Mouse (Mus musculus): ENCODE measurements around the gene Coasy.
A peak's percentile ranks its signal among the peaks of the same experiment; 100 is the strongest.

The Coasy gene

DNA sequence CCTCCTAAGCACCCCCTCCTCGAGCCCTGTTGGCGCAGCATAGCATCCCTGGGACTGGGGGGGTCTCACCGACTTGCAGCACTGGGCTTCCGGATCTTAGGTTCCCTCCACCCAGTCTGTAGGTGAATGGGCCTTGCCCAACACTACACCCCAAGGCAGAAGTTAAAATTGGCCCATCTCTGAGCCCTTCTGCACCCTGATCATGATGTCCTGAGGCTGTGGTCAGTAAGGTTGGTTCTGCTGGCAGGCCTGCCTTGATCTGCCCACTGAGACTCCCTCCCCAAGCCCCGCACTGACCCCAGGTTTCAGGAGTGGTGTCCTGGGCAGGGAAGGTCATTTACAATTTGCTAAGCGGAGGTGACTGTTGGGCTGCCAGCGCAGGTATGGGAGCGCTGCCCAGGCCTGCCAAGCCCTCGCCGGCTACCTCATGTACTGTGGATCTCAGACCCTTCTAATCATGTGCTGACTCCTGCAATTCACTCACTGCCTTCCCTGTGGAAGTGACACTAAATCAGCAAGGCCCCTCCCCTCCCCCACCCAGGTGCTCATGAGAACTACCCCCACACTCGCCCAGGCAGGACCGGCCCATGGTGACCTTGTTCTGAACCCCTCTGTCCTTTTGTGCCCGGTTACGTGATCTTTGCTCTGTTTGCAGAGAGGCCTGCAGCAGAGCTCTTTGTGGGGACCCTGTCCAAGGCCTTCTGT, 19.2 kb upstream of the Coasy start:
- no peak for DNase-seq (ENCODE audit: low spot score in 2 of 2)

DNA sequence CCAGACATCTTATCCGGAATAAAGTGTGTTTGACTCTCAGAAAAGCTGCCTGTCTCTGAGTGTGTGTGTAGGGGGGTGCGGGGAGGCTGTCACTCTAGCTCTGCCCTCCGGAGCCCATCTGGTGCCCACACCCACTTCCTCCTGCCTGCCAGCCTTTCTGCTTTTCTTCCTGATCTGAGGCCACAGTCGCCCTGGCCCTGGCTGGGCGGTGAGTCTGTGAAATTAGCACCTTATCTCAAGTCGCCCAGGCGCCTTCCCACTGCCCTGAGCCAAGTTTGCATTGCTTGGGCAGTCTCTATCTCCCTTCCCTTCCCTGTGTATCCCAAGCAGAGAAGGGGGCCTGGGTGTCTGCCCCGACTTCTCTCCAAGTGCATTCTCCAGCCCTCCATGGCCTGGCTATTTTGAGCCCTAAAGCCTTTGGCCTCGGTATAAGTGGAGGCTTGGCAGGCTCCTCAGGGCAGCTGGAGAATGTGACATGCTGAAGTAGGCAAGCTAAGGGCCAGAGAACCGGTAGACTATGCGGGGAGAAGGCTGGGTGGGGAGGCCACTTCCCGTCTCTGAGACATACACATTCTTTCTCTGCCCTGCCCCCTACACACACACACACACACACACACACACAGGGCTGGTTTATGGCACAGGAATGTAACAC, 18.6 kb upstream of the Coasy start:
- peak in 1 of 2 experiments; percentile 42 for DNase-seq (ENCODE audit: low spot score in 2 of 2)

DNA sequence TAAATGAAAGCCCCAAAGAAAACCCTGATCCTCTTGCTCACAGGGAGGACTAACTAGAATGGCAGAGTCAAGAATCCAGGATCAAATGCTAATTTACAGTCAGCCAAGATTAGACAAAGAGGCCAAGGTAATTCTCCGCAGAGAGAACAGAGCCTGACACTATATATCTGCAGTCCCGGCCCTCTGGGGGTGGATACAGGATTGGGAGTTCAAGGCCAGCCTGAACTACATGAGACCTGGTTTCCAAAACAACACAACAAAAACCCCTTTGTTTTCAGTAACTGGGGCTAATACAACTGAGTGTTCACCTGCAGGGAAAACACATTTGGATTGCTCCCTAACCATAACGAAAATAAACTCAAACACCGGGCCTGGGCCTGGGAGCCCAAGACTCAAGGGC, 17.9 kb upstream of the Coasy start:
- DNase-seq (ENCODE audit: low spot score in 2 of 2), result no peak

DNA sequence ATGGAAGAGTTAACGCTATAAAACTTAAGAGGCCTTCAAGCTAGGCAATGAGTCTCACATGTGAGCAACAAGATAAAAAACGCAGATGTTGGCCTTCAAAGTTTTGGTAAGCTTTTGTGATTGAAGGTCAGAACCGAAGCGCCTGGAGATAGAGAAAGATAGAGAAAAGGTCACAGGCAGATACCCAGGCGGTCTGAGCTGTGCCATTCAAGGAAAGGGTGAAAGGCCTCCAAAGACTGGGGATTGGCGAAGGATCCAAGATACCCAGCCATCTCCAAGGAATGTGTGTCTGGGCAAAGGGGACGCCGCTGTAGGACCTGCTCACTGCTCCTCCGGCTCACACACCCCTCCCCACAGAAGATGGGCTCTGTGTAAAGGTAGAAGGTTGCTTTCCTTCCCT, 17.4 kb upstream of the Coasy start:
- DNase-seq (ENCODE audit: low spot score in 2 of 2), result no peak

DNA sequence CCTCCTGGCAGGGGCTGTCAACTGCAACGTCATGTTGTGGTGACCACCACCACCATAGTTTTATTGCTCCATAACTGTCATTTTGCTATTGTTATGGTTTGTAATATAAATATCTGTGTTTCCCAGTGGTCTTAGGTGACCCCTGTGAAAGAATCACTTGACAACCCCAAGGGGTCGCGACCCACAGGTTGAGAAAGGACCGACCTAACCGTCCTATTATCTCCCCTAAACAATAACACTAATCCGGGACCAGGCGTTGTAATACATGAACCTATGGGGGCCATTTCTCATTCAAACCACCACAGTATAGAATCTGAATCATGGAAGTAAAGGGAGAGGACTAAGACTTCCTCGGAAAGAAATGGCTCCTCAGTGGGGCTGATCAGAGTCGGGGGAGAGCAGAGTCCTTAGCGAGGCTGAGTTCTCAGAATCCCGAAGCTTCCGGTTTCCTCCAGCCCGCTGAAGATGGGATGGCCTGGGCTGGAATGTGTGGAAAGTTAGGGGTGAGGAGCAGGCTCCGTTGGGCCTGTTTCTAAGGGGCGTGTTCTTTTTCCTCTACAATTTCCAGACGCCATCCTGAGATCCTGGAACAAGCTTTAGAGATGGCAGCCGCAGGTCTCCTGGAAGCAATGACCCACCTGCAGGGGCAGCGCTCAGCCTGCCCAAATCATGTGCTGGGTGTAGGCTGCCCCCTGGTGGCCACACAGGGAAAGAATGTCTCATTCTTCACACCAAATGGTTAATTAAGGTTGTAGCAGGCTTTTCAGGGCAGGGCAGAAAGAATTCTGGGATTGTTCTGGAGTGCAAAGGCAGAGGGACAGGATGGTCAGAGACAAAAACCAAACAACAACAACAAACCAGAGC, 15.6 kb upstream of the Coasy start:
- peak; percentile 72 to 88 for DNase-seq (ENCODE audit: low spot score in 2 of 2)

DNA sequence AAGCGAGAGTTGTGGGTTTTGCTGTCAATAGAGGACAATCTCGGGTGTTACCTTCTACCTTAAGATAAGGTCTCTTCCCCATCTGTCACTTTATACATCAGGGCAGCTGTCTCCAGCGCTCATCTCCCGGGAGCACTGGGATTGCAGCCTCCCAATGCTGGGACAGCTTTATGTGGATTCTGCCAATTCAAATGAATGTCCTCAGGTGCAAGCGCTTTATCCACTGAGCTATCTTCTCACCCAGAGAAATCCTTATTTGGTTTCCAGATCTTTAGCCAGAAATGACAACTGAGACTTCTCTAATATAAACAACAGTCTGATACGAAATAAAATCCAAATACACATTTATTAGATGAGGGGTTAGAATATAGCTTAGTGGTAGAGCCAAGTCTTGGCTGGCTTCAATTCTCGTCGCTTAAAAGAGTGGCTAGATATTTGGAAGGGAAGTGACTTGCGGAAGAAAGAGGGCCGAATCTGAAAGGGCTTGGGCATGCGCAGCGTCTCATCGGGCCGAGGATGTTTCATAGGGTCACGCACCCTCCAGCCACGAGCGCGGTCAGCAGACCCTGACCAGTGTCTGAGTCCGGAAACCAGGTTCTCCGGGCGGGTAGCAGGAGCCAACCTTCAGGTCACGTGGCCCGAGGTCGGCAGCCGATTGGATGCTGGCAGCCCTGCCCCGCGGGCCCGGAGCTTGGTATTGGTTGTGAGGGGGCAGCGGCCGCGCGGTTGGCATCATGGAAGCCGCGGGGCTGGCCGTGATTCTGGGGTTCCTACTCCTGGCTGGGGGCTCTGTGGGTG, 12.8 kb upstream of the Coasy start, which contains the start of gene Naglu:
Naglu (plus strand) TSS at position 622 of the 798 bp plus-strand sequence.
- peak; percentile 91 to 96 for DNase-seq (ENCODE audit: low spot score in 2 of 2)

DNA sequence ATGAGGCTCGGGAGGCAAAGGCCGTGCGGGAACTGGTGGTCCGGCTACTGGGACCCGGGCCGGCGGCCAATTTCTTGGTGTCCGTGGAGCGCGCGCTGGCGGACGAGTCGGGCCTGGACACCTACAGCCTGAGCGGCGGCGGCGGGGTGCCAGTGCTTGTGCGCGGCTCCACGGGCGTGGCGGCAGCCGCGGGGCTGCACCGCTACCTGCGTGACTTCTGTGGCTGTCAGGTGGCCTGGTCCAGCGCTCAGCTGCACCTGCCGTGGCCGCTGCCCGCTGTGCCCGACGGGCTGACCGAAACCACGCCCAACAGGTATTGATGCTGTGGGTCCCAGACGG, 12.2 kb upstream of the Coasy start:
- no peak for DNase-seq (ENCODE audit: low spot score in 2 of 2)

DNA sequence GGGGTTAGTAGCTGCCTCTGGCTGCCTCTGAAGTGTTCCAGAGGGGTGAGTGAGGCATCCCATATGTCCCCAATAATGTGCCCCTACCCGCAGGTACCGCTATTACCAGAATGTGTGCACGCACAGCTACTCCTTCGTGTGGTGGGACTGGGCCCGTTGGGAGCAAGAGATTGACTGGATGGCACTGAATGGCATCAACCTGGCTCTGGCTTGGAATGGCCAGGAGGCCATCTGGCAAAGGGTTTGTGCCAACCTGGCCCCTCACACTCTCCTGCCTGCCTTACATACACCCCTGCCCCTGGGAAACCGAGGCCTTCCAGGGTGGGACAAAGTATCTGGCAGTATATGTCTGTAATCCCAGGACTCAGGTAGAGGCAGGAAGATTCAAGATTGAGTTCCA, 11.4 kb upstream of the Coasy start:
- no peak for DNase-seq (ENCODE audit: low spot score in 2 of 2)

DNA sequence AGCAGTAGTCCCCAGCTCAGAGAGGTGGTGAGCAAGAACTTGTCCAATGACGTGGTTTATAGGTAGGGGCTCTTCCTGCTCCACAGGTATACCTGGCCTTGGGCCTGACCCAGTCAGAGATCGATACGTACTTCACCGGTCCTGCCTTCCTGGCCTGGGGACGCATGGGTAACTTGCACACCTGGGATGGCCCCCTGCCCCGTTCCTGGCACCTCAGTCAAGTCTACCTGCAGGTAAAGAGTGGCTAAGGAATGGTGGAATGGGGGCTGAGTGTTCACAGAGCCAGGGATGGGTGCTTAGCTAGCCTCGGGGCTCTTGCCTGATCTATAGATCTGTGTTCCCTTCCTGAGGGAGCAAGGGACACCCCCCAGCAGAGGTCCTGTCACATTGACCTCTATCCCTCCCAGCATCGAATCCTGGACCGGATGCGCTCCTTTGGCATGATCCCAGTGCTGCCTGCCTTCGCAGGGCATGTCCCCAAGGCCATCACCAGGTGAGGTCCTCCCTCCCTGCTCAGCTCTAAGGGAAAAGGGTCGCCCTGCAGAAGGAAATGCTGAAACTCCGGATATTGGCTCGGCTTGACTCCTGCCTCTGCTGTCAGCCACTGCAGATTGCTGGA, 10.4 kb upstream of the Coasy start:
- no peak for DNase-seq (ENCODE audit: low spot score in 2 of 2)

DNA sequence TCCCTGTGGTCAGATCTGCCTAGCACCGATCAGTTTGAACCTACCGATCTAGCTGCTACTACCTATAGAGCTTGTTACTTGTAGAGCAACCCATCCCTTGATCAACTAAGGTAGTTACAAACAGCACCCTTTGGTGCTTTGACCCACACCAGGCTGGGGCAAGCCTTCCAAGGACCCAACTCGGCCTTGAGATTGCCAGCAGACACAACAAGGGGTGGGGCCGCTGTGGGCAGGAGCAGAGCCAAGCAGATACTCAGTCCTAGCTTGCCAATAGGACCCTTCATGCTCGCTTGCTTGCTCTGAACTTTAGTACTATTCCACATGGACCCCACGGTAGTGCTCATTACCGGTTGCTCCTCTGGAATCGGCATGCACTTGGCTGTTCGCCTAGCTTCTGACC, 4.2 kb upstream of the Coasy start, which contains the start of gene Hsd17b1:
Hsd17b1 (plus strand) TSS at position 291 of the 400 bp plus-strand sequence.
- no peak for DNase-seq (ENCODE audit: low spot score in 2 of 2)

DNA sequence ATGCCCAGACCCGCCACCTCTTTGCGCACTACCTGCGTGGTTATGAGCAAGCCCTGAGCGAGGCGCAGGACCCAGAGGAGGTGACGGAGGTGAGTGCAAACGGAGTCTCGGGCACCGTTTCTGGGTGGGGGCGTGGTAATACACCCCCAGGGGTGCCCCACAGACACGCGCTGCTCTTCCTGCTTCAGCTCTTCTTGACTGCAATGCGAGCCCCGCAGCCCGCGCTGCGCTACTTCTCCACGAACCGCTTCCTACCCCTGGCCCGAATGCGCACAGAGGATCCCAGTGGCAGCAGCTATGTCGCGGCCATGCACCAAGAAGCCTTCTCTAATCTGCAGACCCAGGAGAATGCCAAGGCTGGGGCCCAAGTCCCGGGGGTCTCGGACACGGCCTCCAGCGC, 2.6 kb upstream of the Coasy start:
- DNase-seq (ENCODE audit: low spot score in 2 of 2), result no peak

DNA sequence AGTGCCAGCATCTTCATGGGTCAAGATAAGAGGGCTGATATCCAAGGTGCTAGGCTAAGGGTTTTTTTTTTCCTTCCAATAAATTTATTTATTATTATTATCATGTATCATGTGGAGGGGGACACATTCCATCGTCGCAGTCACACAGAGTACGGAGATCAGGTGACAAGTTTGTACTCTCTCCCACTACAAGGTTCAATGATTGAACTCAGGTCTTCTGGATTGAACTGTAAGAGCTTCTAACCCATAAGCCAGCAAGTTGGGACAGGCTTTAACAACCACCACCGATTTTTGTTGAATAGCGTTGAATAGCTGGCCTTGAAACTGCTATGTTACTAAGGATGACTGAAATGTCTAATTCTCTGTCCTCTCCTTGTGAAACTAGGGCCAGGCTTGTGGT, 1.9 kb upstream of the Coasy start:
- no peak for DNase-seq (ENCODE audit: low spot score in 2 of 2)

DNA sequence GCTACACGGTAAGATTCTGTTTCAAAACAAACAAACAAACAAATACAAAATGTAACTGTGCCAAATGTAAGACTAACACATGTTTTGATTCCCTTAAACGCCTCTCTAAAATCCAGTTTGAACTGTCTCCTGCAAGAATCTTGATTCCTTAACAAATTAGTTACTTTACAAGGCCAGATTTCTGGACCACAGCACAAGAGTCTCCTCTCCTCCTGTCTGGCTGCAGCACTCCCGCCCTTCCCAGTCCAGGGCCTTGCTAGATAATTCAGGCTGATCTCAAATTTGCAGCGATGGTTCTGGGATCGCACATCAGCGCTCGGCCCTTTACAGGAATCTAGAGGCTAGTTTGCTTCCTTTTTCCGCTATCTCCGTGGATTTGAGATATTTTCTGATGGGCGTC, 706 bp upstream of the Coasy start:
- DNase-seq (ENCODE audit: low spot score in 2 of 2), result no peak

DNA sequence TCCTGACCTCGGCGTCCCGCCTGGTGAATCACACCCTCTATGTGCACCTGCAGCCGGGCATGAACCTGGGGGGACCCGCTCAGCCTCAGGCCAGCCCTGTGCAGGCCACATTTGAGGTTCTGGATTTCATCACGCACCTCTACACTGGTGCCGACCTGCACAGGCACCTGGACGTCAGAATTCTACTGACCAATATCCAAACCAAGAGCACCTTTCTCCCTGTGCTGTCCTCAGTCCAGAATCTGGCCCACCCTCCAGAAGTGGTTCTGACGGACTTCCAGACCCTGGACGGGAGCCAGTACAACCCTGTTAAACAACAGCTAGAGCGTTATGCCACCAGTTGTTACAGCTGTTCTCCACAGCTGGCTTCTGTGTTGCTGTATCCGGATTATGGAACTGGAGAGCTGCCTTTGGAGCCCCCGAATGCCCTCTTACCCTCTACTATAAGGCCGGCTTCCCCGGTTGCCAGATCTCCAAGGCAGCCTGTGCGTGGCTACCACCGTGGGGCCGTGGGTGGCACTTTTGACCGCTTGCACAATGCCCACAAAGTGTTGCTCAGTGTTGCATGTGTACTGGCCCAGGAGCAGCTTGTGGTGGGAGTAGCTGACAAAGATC, 825 bp downstream of the Coasy start:
- DNase-seq (ENCODE audit: low spot score in 2 of 2), result no peak

DNA sequence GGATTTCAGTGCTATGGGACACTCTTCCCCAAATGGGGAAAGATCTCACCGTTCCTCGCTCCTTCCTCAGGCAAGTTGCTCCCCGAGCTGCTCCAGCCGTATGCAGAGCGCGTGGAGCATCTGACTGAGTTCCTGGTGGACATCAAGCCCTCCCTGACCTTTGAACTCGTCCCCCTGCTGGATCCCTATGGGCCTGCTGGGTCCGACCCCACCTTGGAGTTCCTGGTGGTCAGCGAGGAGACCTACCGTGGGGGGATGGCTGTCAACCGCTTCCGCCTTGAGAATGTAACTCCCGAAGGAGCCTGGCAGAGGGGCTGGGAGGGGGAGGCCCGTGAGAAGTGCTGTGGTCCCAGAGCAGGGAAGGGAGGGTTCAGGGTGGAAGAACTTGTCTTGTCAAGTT, 1.9 kb downstream of the Coasy start:
- no peak for DNase-seq (ENCODE audit: low spot score in 2 of 2)

DNA sequence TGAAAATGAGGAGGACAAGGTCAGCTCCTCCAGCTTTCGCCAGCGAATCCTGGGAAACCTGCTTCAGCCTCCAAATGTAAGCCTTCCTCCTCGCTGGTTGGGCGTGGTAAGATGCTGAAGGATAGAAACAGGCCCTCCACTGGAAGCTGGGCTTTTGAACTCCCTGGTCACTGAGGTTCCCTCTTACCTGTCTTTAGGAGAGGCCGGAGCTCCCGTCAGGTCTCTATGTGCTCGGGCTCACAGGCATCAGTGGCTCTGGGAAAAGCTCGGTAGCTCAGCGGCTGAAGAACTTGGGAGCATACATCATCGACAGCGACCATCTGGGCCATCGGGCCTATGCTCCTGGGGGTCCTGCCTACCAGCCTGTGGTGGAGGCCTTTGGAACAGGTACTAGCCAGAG, 2.4 kb downstream of the Coasy start:
- no peak for DNase-seq (ENCODE audit: low spot score in 2 of 2)

DNA sequence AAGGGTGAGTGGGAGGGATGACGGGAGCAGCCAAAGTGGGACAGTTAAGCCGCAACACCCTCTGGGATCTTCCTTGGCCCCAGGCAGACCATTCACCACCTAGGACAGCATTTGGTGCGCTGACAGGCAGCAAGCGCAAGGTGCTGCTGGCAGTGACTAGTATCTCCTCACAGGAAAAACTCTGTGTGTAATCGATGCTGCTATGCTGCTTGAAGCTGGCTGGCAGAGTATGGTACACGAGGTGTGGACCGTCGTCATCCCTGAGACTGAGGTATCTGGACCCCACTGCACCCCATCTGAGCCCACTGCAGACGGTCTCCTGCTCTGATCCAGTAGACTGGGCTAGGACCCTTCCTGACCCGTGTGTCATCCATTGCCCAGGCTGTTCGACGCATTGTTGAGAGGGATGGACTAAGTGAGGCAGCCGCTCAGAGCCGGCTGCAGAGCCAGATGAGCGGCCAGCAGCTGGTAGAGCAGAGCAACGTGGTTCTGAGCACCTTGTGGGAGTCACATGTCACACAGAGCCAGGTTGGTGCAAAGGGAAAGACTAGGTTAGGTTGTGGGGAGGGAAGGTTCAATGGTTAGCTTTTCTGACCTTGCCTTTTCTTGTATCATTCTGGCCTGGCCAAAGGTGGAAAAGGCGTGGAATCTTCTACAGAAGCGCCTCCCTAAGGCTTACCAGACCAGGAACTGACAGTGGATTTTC, 3.4 kb downstream of the Coasy start:
- DNase-seq (ENCODE audit: low spot score in 2 of 2), result no peak

DNA sequence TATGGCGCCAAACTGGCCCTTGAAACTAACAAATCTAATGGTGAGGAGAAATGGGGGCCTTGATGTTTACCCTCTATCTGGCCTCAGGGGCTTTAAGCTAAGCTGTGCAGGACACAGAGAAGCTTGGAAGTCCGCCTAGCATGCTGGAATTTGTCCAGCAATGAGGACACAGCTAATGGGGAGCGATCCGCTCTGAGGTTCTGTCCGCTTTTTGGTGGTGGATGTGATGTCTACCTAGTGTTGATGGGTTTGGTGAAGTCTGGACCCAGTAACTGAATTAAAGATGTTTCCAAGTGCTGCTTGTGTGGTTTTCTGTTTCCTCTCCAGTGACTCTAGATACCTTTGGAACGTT, 3.9 kb downstream of the Coasy start:
- DNase-seq (ENCODE audit: low spot score in 2 of 2), result no peak

DNA sequence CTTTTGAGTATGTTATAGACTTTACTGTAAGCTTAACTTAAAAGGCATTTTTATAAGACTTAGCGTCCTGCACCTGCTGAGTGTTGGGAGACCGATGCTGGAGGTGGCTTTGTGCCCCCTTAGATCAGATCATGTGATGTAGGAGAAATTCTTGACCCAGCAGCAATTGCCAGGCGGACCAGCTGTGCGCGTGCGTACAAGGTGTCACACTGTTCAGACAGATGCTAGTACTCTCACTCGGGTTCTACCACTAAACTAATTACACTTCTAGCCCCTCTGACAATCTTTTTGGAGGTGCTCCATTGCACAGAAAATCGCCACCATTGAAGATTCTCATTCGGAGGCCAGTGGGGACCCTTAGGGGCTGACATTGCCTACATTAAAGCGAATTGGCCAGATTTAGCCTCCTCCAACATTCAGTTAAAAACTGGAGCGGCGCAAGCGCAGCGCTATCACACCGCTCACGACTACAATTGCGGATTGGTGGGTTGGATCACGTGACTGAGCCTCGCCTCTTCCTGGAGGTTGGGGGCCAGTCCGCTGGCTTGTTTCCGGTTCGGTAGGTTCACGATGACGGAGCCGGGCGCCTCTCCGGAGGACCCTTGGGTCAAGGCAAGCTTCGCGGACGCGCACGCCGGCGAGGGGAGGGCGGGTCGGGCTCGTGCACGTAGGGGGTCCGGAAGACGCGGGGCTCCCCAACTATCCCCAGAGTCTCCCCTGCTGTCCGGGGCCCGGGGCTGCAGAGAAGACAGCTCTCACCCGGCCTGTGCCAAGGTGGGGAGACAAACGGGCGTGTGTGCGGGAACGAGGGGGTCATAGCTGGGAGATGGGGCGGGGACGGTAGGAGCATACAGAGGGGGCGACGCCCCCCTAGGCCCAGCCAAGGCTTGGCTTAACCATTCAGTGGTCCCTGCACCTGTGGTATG, 4.7 kb downstream of the Coasy start, which contains the start of gene Mlx:
Mlx (plus strand) TSS at position 522 of the 926 bp plus-strand sequence.
- peak; percentile 76 to 87 for DNase-seq (ENCODE audit: low spot score in 2 of 2)

Data from cerebellum, postnatal 4 days (tissue).